Mouse (Mus musculus) ES-CJ7 (cell line): ENCODE measurements at regions not wholly inside any gene's neighbourhood (a gene's known extent, or its start where the extent isn't known, plus 50 kb on each side); places are given as distances from the start of the nearest gene placed in this dataset.

Source experiments
- DNase-seq: peaks from one replicate; pipeline ENCODE4 v3.0.0; 2011; ENCODE audit warnings: low read depth, low spot score

GRCm38 (mm10) chr16:78019605-78020285 is 281.5 kb upstream of the Cxadr start:
- no peak for DNase-seq

- no peak for DNase-seq
These were observed 285.9 kb upstream of the Cxadr start for GRCm38 (mm10) chr16:78015401-78015800.

- no peak for DNase-seq
These were observed 288.1 kb upstream of the Cxadr start for GRCm38 (mm10) chr16:78013049-78013819.

GRCm38 (mm10) chr16:78004016-78004415 is 297.3 kb upstream of the Cxadr start:
- no peak for DNase-seq

- no peak for DNase-seq
These were observed 308.3 kb upstream of the Cxadr start for GRCm38 (mm10) chr16:77992986-77993385.

- no peak for DNase-seq
These were observed 311.4 kb upstream of the Cxadr start for GRCm38 (mm10) chr16:77989791-77990325.

- peak; percentile 32 for DNase-seq
These were observed 312.1 kb upstream of the Cxadr start for GRCm38 (mm10) chr16:77989139-77989538.

GRCm38 (mm10) chr16:77986884-77987529 is 314.3 kb upstream of the Cxadr start:
- no peak for DNase-seq

- no peak for DNase-seq
These were observed 346.9 kb upstream of the Gm11146 start for GRCm38 (mm10) chr16:77948785-77949184.

GRCm38 (mm10) chr16:77945442-77945841 is 343.5 kb upstream of the Gm11146 start:
- no peak for DNase-seq

GRCm38 (mm10) chr16:77931025-77931723 is 329.3 kb upstream of the Gm11146 start:
- no peak for DNase-seq

GRCm38 (mm10) chr16:77914160-77915070 is 312.5 kb upstream of the Gm11146 start:
- no peak for DNase-seq

GRCm38 (mm10) chr16:77894247-77894646 is 292.4 kb upstream of the Gm11146 start:
- DNase-seq = no peak

GRCm38 (mm10) chr16:77893690-77894089 is 291.8 kb upstream of the Gm11146 start:
- no peak for DNase-seq

GRCm38 (mm10) chr16:77892731-77893130 is 290.8 kb upstream of the Gm11146 start:
- DNase-seq = no peak

- DNase-seq = no peak
These were observed 287.5 kb upstream of the Gm11146 start for GRCm38 (mm10) chr16:77889348-77889747.

- DNase-seq = no peak
These were observed 283.3 kb upstream of the Gm11146 start for GRCm38 (mm10) chr16:77885060-77885679.

- DNase-seq = no peak
These were observed 282.6 kb upstream of the Gm11146 start for GRCm38 (mm10) chr16:77884495-77884894.

- DNase-seq = no peak
These were observed 275.1 kb upstream of the Gm11146 start for GRCm38 (mm10) chr16:77877006-77877405.

- no peak for DNase-seq
These were observed 261.4 kb upstream of the Gm11146 start for GRCm38 (mm10) chr16:77863246-77863645.
